Mouse (Mus musculus) testis, adult 2 months (tissue): ENCODE results near the gene Tsks. TPM values are rescaled to one million over a fixed set of nuclear protein-coding genes. Genes with fewer than 3 reads are reported as not detected.

Source experiments
- H3K27ac ChIP-seq: fragments of 200-500 bp; 2 replicates; pipeline ENCODE4 v1.5.1; 2012; ENCODE audit warnings: low read depth, low read length; ENCODE audit not compliant: control insufficient read depth, insufficient read depth
- H3K27me3 ChIP-seq: fragments of 200-500 bp; 2 replicates; pipeline ENCODE4 v1.6.1; 2012; ENCODE audit warnings: mild to moderate bottlenecking, low read length, moderate library complexity; ENCODE audit not compliant: control insufficient read depth, insufficient read depth
- H3K36me3 ChIP-seq: fragments of 200-500 bp; 2 replicates; pipeline ENCODE4 v1.6.1; 2012; ENCODE audit warnings: mild to moderate bottlenecking, low read length; ENCODE audit not compliant: control insufficient read depth, insufficient read depth
- H3K4me1 ChIP-seq: fragments of 200-500 bp; 2 replicates; pipeline ENCODE4 v1.6.1; 2012; ENCODE audit warnings: low read length; ENCODE audit not compliant: control insufficient read depth, insufficient read depth
- H3K4me3 ChIP-seq: fragments of 200-500 bp; 2 replicates; pipeline ENCODE4 v1.5.1; 2012; ENCODE audit warnings: low read depth, mild to moderate bottlenecking, low read length, moderate library complexity, mixed read lengths; ENCODE audit not compliant: control insufficient read depth
- CTCF ChIP-seq: fragments of 200-500 bp; IDR thresholded peaks from 2 replicates; pipeline ENCODE4 v1.5.1; 2012; ENCODE audit warnings: low read depth, mild to moderate bottlenecking, inconsistent platforms, low read length, moderate library complexity; ENCODE audit not compliant: control insufficient read depth, insufficient read depth, insufficient replicate concordance
- POLR2A ChIP-seq: fragments of 200-500 bp; IDR thresholded peaks from 2 replicates; pipeline ENCODE4 v1.6.1; 2012; ENCODE audit warnings: low read depth, mild to moderate bottlenecking, inconsistent platforms, low read length, moderate library complexity; ENCODE audit not compliant: control insufficient read depth
- polyA plus RNA-seq: library from polyadenylated mRNA; depleted of rRNA; stranded (reverse); fragments of >200 nt; gene quantifications from 2 replicates; pipeline ENCODE4 v1.2.3, GENCODE M21; 2012

Gene Tsks
- polyA plus RNA-seq, 1 experiment, result 1,092 TPM

DNA sequence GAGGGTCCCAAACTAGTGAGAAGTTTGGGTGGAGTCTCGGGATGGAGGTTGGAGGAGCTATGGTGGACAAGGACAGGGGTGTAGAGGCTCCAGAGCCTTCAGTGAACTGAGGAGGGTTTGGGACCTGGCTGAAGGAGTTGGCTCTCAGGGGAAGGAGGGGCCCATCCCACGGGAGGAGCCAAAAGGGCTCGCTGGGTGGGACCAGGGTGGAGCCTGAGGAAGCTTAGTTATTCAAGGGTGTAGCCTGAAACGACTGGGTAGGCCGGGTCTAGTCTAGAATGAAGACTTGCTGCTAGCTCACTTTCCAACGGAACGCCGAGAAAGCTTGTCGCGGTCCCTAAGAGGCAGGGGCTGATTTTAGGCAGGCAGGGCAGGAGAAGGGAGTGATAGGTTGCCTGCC, 9.0 kb downstream of the Tsks start:
- H3K27me3 ChIP-seq, result no peaks in the 10 kb centered on the region
- no peaks in the 10 kb centered on the region for H3K36me3 ChIP-seq
- TF ChIP-seq CTCF, result no peak
- peak; percentile 56 for TF ChIP-seq POLR2A
- H3K4me1 ChIP-seq, result peaks cover 11% of the 10 kb centered on the region
- H3K4me3 ChIP-seq, result peak overlapping the region; percentile 75
- peak overlapping the region; percentile 41 for H3K27ac ChIP-seq

GRCm38 (mm10) chr7:44952611-44953306, 9.8 kb downstream of the Tsks start:
- Histone ChIP-seq H3K4me1 (peaks cover 11% of the 10 kb centered on the region), H3K27me3 (no peaks in the 10 kb centered on the region)
- TF ChIP-seq POLR2A (peak; percentile 53; the same call in 1 of the 2 replicates), CTCF (no peak)

GRCm38 (mm10) chr7:44953561-44953960, 10.6 kb downstream of the Tsks start:
- no peaks in the 10 kb centered on the region for H3K36me3 ChIP-seq
- 0 out of 2 replicates have a peak, but pooled peaks have one; percentile 20 for TF ChIP-seq POLR2A
- TF ChIP-seq CTCF, result no peak
- H3K27me3 ChIP-seq, result no peaks in the 10 kb centered on the region
- H3K4me3 ChIP-seq, result no peak overlapping the region
- H3K27ac ChIP-seq, result no peak overlapping the region
- H3K4me1 ChIP-seq, result peaks cover 11% of the 10 kb centered on the region

More at GRCm38 (mm10) chr7:44952611-44953306, 9.8 kb downstream of the Tsks start:
- no peaks in the 10 kb centered on the region for H3K36me3 ChIP-seq
- H3K27ac ChIP-seq, result peak overlapping the region; percentile 41
- H3K4me3 ChIP-seq, result peak overlapping the region; percentile 75

DNA sequence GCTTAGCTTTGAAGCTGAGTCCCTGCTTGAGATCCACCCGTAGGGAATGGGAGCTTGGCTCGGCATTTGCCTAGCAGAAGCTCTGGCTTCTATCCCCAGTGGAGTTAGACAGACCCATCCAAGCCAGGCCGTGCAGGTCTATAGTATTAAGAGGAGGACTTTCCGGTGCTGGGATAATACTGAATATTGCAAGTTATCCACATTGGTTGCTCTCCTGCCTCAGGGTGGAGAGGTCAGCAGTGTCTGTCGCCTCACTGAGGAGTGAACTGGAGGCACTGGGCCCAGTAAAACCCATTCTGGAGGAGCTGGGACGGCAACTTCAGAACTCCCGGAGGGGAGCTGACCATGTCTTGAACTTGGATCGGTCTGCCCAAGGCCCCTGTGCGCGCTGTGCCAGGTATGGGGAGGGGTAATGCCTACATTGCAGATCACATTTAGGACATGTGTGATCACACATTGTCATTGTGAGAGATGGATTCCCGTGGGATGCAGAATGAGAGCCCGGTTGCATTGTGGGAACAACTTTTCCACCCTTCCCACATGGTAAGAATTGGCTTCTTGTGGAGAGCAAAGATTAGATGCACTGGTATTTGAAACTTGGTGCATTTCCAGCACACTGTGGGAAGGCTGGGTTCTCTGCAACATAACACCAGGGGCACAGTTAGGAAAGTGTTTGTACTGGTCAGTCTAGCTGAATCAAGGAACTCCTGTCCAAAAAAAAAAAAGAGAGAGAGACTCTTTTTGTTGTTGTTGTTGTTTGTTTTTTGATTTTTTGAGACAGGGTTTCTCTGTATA, 11.3 kb downstream of the Tsks start:
- H3K4me3 ChIP-seq, result no peak overlapping the region
- H3K4me1 ChIP-seq, result peaks cover 11% of the 10 kb centered on the region
- H3K27me3 ChIP-seq, result no peaks in the 10 kb centered on the region
- H3K27ac ChIP-seq, result no peak overlapping the region
- TF ChIP-seq POLR2A (no peak), CTCF (no peak)
- no peaks in the 10 kb centered on the region for H3K36me3 ChIP-seq

DNA sequence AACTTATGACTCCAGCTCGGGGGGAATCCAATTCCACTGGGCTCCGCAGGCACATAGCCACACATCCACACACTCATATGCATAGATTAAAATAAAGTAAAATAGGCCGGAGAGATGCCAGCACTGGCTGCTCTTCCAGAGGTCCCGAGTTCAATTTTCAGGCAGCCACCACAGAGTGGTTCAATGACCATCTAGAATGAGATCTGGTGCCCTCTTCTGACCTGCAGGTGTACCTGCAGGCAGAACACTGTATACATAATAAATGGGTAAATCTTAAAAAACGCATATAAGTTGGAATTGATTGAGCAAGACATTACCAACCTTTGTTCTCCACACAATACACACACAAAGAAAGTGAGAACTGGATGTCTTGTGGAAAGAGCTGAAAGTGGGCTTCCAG, 12.6 kb downstream of the Tsks start:
- TF ChIP-seq POLR2A (no peak), CTCF (no peak)
- no peak overlapping the region for H3K4me3 ChIP-seq
- H3K4me1 ChIP-seq, result peaks cover 11% of the 10 kb centered on the region
- H3K27ac ChIP-seq, result no peak overlapping the region
- H3K27me3 ChIP-seq, result no peaks in the 10 kb centered on the region
- no peaks in the 10 kb centered on the region for H3K36me3 ChIP-seq

- TF ChIP-seq POLR2A, result no peak
- TF ChIP-seq CTCF, result no peak
- H3K36me3 ChIP-seq, result no peaks in the 10 kb centered on the region
- no peak overlapping the region for H3K27ac ChIP-seq
- no peak overlapping the region for H3K4me3 ChIP-seq
- no peaks in the 10 kb centered on the region for H3K27me3 ChIP-seq
- peaks cover 11% of the 10 kb centered on the region for H3K4me1 ChIP-seq
Measured at GRCm38 (mm10) chr7:44956266-44956665, 13.3 kb downstream of the Tsks start.

GRCm38 (mm10) chr7:44957183-44957835, 14.3 kb downstream of the Tsks start:
- Histone ChIP-seq H3K27me3 (no peaks in the 10 kb centered on the region), H3K27ac (no peak overlapping the region), H3K4me3 (no peak overlapping the region), H3K4me1 (peaks cover 5% of the 10 kb centered on the region), H3K36me3 (no peaks in the 10 kb centered on the region)
- TF ChIP-seq POLR2A (no peak), CTCF (no peak)

DNA sequence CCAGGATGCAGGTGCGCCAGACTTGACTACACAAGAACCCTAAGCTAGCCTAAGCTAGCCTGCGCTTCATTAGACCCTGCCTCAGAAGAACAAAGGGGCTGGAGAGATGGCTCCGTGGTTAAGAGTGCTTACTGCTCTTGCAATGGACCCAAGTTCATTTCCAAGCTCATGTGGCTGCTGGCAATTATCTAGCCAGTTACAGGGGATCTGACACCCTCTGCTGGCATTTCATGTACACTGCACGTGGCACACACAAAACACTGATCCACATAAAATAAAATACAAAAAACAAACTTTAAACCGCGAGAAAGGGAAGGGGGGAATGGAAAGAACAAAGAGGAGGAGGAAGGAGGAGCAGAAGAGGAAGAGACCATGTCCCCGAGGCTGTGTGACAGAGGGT, 15.2 kb downstream of the Tsks start:
- TF ChIP-seq POLR2A (no peak), CTCF (peak; percentile 7; the same call in 1 of the 2 replicates)
- no peak overlapping the region for H3K27ac ChIP-seq
- H3K27me3 ChIP-seq, result no peaks in the 10 kb centered on the region
- no peak overlapping the region for H3K4me3 ChIP-seq
- H3K36me3 ChIP-seq, result no peaks in the 10 kb centered on the region
- peaks cover under 1% of the 10 kb centered on the region for H3K4me1 ChIP-seq
